Mouse (Mus musculus): ENCODE results near the gene Mpp2.

Mpp2 gene

DNA sequence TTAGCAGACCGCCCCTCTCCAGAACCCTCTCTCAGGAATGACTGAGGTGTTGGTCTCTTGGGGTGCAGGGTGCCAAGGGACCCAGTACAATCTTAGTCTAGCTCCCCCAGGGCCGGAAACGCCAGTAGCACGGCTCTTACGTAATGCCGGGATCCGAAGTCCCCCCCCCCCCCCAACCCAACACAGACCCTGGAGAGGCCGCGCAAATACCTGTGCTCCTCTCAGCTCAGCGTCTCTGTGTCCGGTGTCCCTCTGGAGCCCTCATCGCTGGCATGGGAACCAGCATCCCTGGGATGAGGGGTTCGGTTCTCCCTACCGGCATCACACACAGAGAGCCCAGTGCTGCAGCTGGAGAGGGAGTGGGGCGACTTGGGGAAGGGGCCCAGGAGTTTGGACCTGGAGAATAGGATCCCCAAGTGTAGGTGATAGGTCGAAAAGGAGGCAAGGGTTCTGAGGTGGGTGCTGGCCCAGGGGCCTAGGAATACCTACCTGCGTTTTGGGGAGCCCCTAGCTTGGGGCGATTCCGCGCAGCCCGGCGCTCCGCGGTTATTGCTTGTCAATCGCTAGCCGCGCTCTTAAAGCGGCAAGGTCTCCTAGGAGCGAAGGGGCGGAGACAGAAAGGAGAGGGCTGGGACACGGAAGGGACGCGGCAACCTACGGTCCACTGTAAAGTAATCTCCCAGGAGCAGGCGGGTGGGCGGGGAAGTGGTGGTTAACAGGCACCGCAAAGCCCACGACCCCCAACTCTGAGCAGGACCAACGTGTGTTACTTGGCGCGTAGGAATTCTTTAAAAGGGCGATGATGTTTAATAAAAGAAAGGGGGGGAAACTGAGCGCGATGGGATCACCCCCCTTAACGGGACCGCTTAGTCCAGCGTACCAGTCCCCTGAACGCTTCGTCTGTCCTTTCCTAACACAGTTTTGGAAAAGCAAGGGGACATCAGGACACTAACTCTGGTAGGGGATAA is at the start of gene Mpp2:
TSS of gene Mpp2 (minus strand) at position 585 of the 968 bp plus-strand sequence.
- in situ Hi-C loops (cut with MboI, MseI) = loop anchor here (10.0 kb wide), 1 partner anchor 347 kb away; the partner anchor contains the start of gene Grn

DNA sequence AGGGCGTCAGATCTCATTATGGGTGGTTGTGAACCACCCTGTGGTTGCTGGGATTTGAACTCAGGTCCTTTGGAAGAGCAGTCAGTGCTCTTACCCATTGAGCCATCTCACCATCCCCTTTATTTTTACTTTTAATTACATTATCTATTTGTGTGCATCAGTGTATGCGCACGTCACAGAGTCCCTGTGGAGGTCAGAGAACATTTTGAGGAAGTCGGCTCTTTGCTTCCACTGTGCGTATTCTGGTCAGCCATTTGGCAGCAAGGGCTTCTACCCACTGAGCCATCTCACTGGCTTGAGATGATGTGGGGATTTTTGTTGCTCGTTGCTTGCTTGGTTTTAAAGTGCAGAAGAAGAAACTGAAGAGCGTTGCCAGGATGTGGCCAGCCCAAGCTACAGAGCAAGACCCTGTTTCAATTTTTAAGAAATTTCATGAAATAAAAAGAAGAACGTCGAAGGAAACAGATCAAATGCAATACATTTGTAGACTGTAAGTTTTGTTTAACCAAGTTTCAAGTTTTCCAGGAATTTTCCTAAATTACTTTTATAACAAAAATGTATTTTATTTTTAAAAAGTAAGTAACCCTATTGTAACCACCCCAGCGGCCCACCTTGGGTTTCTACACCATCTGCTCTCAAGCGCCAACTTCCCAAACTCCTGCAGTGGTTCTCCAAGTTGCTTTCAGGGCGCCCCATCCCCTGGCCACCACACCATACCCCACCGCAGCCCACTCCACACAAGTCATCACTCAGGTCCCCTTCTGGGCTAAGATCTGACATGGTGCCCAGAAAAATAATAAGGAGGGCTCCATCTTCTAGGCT is 49.5 kb upstream of the Mpp2 start:
- in situ Hi-C loops (cut with MboI, MseI) = loop anchor here (5.0 kb wide), 1 partner anchor 76 kb away; no protein-coding TSS in a partner anchor

DNA sequence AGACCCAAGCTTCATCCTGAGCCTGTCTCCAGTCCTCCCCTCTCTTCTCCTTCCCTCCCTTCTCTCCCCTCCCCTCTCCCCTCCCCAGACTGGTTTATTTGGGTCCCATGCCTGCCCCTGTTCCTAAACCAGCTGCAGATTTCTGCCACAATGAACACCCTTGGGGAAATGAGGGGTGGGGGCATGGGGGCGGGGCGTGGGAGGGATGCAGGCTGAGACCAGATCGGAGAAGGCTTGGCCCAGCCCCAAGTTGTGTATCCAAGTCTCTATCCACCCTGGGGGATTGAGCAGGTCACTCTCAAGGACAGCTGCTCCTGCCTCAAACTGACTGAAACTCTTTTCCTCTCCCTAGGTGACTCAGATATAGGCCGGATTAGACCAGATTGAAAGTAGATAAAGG is 46.2 kb upstream of the Mpp2 start:
- in situ Hi-C loops (cut with MboI, MseI) = no loop called here

DNA sequence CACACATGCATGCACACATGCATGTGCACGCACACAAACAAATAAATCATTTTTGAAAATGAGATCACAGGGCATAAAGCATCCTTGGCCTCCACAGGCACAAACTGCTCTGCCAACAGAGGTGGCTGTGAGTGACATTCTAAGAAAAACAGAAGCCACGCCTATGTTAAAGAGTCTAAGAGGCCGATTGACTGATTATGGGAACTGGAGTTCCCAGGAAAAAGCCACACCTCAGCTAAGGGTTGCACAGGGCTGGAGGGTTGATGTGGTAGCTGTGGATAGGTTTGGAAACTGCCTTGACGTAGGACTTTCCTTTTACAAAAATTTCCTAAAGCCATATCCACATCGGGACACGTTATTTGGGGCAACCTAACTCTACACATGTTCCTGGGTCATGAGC is 29.1 kb upstream of the Mpp2 start:
- in situ Hi-C loops (cut with MboI, MseI) = no loop called here

DNA sequence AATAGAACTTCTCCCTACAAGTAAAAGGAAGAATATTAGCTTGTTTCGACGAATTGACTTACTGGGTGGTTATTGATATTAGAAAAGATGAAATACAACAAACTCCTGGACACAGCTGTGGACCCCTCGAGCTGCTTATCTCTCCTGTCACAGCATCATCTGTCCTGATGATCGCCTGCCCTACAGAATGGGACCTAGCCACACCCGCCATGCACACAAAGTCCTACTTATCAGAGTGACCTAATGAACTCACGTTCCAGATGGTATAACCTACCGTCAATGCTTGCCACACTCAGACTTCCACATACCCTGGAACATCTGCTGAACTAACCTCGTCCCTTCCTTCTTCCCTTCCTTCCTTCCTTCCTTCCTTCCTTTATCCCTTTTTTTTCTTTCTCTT is 27.9 kb upstream of the Mpp2 start:
- in situ Hi-C loops (cut with MboI, MseI) = no loop called here

DNA sequence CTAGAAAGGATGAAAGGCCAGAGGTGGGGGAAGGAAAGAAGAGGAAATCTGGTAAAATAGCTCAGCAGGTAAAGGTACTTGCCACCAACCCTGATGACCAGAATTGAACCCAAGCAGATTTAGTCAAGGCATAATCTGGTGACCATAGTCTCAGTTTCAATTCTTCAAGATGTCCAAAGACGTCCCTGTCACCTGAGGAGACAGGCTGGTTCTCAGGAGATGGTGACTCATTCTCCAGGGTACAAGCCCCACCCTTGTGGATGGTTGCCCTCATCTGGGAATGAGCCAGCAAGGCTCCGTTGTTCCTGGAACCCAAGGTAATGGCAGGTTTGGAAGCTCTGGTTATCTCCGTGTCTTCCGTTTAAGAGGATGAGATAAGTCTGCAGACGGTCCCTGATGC is 23.3 kb upstream of the Mpp2 start:
- in situ Hi-C loops (cut with MboI, MseI) = no loop called here

DNA sequence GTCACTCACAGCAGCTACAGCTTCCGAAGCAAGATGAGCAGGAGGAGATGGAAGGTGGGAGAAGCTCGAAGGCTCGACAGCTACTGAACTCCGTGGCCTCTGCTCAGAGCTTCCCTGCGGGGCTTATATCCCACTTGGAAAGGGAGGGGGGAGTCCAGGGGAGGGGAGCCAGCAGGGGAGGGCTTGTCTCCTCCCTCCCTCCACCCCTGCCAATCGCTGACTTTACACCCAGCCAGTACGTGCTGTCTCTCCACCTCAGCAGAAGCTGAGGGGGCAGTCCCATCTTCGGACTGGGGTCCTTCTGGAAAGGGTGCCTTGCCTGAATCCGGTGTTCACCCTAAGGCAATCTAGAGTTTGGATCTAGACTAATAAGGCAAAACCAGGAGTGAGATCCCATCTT is 19.4 kb upstream of the Mpp2 start, which contains the start of gene Pyy:
TSS of gene Pyy (minus strand) at position 101 of the 400 bp plus-strand sequence.
- in situ Hi-C loops (cut with MboI, MseI) = no loop called here

DNA sequence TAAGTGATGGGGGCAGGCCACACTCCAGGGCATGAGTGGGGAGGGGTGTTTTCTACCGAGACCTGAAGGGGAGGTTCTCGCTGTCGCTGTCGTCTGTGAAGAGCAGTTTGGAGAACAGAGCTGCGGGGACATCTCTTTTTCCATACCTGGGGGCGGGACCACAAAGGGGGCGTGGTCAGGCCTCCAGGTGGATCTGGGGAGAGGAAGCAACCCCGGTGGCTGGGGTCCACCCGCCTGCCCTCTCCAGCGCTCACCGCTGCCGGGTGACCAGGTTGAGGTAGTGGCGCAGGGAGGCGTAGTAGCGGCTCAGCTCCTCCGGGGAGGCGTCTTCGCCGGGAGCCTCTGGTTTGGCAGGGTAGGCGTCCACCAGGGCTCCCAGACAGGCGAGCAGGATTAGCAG is 18.6 kb upstream of the Mpp2 start:
- in situ Hi-C loops (cut with MboI, MseI) = no loop called here

DNA sequence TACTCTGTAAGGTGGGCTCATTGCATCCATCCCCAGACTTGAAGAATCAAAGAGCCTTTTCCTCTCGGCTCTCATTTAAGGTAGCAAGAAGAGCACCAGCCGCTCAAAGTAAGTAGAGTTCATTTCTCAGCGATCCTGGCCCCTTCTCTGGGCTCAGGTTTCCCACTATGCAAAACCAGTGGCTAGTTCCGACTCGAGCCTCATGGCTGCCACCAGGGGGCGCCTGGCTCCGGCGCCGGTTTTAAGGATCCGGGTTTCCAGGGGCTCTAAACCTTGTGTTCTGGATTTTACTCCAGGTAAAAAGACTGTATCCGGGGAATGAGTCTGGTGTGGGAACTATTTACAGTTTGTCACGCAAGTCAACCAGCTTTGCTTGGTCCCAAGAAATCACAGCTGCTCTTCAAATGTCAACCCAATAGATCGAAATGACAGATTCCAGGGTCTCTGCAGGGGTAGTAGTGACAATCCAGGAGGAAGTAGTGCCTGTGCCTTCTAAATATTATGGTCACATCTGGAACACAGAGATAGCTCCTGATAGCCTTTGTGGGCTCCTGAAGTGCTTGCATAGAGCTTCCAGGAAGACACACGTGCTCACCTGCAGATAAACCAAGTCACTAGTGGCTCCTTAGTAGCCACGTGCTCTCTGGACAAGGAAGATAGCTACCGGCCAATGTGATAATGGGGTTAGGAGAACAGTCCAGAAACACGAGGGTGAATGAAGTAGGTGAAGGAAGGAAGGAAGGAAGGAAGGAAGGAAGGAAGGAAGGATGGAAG is 14.4 kb upstream of the Mpp2 start:
- in situ Hi-C loops (cut with MboI, MseI) = no loop called here

DNA sequence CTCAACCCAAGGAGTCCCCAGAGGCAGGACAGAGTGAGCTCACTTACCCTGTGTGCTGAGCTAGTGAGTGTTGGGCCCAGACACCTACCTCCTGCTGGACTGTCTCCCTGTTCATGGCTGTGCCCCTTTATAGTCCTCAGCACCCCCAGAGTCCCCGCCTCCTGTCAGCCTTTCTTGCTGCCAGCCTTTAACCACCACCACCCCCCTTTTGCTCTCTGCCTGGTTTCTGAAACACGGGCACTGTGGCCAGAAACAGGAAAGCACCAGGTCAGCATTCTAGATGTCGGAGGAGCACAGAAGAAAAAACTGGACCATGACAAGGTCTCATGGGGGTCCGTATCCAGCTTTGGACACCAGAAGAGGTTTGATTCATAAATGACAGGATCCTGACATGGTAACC is 12.9 kb upstream of the Mpp2 start, which contains the start of gene Ppy:
TSS of gene Ppy (minus strand) at position 101 of the 400 bp plus-strand sequence.
- in situ Hi-C loops (cut with MboI, MseI) = no loop called here

DNA sequence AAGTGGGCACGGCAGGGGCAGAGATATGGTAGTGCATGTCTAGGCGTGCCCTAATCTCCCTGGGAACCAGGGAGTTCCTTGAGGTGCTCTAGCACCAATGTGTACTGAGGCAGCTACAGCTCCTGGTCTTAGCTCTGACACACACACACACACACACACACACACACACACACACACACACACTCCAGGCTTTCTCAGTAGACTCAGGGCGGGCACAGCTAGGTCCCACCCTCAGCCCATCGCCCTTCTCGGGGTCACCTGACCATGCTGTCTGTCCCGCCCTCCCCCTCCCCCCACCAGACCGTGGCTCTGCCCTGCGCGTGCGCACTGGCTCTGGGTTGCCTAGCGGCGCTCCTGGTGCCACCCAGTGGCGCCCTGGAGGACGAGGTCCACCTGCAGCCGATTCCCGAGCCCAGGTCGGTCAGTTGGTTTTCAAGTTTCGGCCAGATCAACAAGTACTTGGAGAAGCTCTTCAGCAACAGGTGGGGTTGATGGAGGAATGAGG is 8.6 kb upstream of the Mpp2 start:
- in situ Hi-C loops (cut with MboI, MseI) = no loop called here

DNA sequence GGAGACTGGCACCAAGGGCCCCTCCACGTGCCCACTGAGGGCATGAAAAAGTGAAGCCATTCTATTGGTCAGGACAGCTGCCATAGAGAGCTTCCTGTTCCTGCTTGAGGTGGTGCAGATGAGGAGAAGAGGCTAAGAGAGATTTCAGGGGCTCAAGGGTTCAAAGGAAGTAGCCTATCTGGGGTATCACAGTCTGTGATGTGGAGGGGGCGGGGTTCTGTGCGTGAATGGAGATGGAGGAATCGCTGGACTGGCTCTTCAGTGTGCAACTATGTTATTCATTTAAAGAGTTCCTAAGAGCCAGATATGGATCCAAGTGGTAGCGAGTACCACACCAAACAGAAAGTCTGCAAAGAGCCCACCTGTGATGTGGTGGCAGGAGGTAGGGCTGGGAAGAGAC is 8.1 kb upstream of the Mpp2 start:
- in situ Hi-C loops (cut with MboI, MseI) = no loop called here

DNA sequence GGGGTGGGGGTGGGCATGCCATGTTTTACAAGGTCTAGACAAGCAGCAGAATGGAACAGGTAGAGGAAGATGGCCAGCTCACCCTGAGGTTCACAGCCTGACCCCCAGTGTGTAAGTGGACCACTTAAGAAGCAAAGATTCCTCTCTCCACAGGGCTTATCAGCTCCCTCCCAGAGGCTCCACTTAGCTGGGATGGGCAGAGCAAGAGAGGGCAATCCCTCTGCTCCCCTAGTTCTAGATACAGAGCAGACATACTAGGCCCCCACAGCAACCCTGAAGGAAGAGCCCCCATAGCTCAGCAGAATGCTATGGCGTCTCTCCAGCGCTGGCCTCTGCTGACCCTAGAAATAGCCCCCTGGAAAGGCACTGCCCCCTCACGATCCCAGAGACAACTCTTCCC is 7.4 kb upstream of the Mpp2 start:
- in situ Hi-C loops (cut with MboI, MseI) = no loop called here

DNA sequence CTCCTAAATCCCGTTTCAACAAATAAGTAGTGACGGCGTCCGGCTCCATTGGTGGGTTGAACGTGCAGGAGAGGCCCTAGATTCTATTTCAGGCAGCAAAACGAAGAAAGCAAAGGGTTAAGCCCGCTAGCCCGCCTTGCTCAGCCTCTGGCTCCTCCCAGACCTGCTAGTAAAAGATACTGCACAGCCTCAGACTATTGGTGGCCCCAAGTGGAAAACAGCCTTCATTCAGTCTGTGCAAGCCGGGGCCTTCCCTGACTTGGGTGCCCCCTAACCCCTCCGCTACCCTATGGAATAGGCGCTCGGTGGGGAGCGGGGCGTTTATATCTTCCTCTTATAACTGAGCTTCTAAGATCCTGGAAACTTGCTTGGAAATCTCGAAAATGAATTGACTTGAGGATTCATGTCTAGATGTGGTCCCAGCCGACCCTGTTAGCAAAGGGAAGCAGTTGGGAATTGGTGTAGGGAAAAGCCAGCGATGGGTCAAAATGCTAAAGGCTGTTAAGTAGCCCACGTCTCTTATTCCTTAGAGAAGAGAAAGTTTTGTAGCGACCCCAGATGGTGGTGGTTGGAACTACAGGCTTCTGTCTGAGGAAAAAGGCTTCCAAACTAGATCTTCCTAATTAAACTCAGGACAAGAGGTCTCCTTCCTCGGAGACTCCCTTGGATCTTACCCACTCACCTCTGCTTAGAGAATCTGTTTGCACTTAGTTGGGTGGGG is 933 bp upstream of the Mpp2 start:
- in situ Hi-C loops (cut with MboI, MseI) = loop anchor here (10.0 kb wide), 1 partner anchor 346 kb away; the partner anchor contains the start of gene Grn

DNA sequence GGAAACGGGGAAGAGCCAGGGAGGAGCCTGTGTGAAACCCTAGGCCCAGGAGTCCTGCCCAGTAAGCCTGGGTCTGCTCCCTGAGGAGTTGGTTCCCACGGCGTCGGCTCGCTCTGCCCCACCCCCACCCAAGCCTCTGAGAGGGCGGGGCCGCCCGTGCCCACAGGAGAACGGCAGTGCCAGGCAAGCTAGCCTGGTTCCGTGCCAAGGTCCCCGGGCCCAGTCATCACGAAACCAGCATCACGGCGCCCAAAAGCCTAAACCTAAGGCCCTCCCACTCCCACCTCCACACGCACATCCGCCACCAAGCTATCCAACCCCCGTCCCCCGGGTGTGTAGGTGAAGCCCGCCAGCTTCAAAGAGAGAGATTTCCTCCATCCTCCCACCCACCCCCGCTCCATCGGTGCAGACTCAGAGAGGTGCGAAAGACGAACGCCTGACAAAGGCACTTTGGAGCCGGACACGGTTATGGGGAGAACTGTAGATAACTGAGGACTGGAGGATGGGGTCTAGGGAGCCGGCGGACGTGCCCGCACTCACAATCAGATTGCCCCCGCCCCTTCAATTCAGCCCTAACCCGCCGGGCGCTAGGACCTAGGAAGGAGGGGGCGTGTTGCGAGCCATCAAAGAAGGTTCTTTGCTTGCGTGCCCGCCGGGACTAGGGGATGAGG is 1.1 kb downstream of the Mpp2 start:
- in situ Hi-C loops (cut with MboI, MseI) = loop anchor here (10.0 kb wide), 1 partner anchor 348 kb away; the partner anchor contains the start of gene Grn

DNA sequence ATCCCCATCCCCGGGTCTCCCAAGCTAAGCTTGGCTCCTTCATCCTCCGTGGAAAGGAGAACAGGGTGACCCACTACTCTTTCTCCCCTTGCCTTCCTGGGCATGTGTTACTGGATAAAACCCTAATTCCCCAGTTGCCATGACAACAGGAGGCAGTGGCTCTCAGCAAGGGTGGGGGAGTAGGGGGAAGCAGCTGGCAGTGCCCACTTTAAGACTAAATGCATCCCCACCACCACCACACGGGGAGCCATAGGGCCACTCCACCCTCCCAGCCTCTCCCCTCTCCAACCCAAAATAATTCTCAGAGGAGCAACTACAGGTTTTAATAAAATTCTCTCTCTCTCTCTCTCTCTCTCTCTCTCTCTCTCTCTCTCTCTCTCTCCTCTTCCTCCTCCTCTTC is 2.0 kb downstream of the Mpp2 start:
- in situ Hi-C loops (cut with MboI, MseI) = loop anchor here (10.0 kb wide), 1 partner anchor 348 kb away; the partner anchor contains the start of gene Grn

DNA sequence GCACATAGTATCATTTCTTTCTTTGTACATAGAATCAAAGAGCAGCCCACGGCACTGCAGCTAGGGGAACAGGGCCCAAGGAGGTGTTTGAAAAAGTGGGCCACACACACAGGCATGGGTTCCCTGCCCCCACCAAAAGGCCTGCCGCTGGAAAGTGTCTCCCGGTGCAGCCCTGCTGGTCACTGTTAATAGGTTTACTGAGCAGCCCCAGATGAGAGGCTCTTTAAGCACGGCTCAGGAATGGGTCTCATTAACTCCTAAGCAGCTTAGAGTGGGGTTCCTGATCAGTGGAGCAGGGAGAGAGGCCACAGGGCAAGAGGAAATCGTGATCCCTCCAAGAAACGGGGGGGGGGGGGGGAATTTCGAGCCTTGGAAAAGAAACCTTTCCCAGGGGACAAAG is 4.2 kb downstream of the Mpp2 start:
- in situ Hi-C loops (cut with MboI, MseI) = loop anchor here (10.0 kb wide), 1 partner anchor 351 kb away; the partner anchor contains the start of gene Grn

DNA sequence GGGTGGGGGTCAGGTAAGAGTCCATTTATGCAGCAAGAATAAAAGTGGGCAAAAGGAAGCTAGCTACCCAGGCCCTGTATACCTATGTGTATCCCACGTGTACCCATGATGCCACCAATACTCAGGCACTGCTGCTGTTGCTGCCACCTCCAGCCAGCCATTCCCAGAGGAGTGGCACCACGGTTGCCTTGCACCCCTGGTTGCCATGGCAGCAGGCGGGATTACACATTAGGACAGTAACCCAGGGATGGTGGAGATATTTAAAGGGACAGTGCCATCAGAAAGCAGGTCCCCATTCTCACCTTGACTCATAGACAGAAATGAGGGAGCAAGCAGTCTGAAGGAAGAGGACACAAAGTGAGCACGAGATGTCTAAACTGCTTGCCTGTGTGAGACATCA is 5.1 kb downstream of the Mpp2 start:
- in situ Hi-C loops (cut with MboI, MseI) = loop anchor here (10.0 kb wide), 1 partner anchor 352 kb away; the partner anchor contains the start of gene Grn

DNA sequence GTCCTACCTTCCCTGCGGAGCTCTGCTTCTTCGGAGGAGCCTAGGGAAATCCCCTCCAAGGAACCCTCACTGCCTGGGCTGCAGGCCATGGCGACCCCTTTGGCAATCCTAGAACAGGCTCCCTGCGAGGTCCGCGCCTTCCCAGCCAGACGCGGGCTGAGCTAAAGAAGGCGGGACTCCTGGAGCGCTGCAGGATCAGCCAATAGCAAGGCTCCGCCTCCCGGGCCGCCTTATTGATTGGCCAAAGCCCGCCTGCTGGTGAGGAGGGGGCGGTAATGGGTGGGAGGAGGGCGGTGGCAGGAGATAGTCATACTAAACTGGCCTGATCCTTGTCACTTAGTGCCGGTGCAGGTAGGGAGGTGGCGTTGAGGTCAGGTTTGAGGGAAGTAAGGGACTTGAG is 6.0 kb downstream of the Mpp2 start:
- in situ Hi-C loops (cut with MboI, MseI) = loop anchor here (10.0 kb wide), 1 partner anchor 352 kb away; the partner anchor contains the start of gene Grn

DNA sequence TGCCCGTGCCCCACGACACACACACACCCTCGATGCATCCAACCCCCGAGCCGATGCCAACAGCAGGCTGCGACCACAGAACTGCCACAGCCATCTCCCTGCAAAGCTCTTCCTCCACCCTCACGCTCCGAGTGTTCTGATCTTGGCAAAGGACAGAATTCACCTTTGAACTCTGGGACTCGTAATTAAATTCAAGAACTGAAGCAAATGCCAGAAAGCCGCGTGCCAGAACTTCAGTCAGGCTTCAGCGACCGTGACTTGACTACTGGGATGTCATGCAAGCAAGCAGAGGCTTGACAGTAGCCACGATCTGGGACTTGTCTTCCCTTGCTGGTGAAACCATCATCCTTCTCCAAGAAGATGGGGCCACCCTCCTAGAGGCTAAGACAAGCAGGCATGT is 14.6 kb downstream of the Mpp2 start:
- in situ Hi-C loops (cut with MboI, MseI) = no loop called here

Data from T-helper 2 cell (primary cell).